Mouse (Mus musculus) embryonic facial prominence, embryonic 11.5 days (tissue): Measurements from ENCODE around the gene Tsacc. TPM values are rescaled to one million over a fixed set of nuclear protein-coding genes. Genes with fewer than 3 reads are reported as not detected.

Experiments
- ATAC-seq: fragments of 200-750 bp; cut with Nextera tagmentation; replicated peaks from 2 replicates; pipeline ENCODE4 v1.8.0; 2017; ENCODE audit warnings: low read depth; ENCODE audit not compliant: insufficient number of reproducible peaks, low FRiP score, low TSS enrichment
- DNase-seq: peaks from one replicate; pipeline ENCODE4 v3.0.0-alpha.2; 2015; ENCODE audit warnings: low spot score
- H3K27ac ChIP-seq: fragments of 300-500 bp; sonication (generic); replicated peaks from 2 replicates; pipeline ENCODE4 v1.5.1; 2014; ENCODE audit warnings: mild to moderate bottlenecking, low read depth, low read length, control low read depth
- H3K27me3 ChIP-seq: fragments of 300-500 bp; sonication (generic); 2 replicates; pipeline ENCODE4 v1.6.1; 2014; ENCODE audit warnings: mild to moderate bottlenecking, low read length, moderate library complexity, mixed read lengths; ENCODE audit not compliant: control insufficient read depth, insufficient read depth
- H3K36me3 ChIP-seq: fragments of 300-500 bp; sonication (generic); replicated peaks from 2 replicates; pipeline ENCODE4 v1.6.1; 2014; ENCODE audit warnings: low read depth, mild to moderate bottlenecking, low read length, moderate library complexity, mixed read lengths; ENCODE audit not compliant: control insufficient read depth, insufficient read depth
- H3K4me1 ChIP-seq: fragments of 300-500 bp; sonication (generic); 2 replicates; pipeline ENCODE4 v1.6.1; 2014; ENCODE audit warnings: low read length, mixed read lengths; ENCODE audit not compliant: control insufficient read depth, insufficient read depth
- H3K4me2 ChIP-seq: fragments of 300-500 bp; sonication (generic); 2 replicates; pipeline ENCODE4 v1.6.1; 2014; ENCODE audit warnings: low read depth, mild to moderate bottlenecking, control low read depth, low read length, moderate library complexity
- H3K4me3 ChIP-seq: fragments of 300-500 bp; sonication (generic); 2 replicates; pipeline ENCODE4 v1.5.1; 2014; ENCODE audit warnings: low read depth, low read length, control low read depth
- H3K9ac ChIP-seq: fragments of 300-500 bp; sonication (generic); replicated peaks from 2 replicates; pipeline ENCODE4 v1.6.1; 2014; ENCODE audit warnings: mild to moderate bottlenecking, control low read depth, low read length
- H3K9me3 ChIP-seq: fragments of 300-500 bp; sonication (generic); replicated peaks from 2 replicates; pipeline ENCODE4 v1.6.1; 2016; ENCODE audit warnings: mild to moderate bottlenecking, low read length, inconsistent platforms, mixed read lengths; ENCODE audit not compliant: control insufficient read depth
- WGBS: fragments of 180-500 bp; shearing (Covaris S2); extraction: QIAGEN DNeasy Blood & Tissue Kit; methylation state at CpG from one replicate; pipeline ENCODE4 v1.1.7; 2014; 5-methylcytosine and 5-hydroxymethylcytosine counted together
- polyA plus RNA-seq: library from polyadenylated mRNA; unstranded; fragments of >200 nt; fragmentation: Nextera tagmentation; extraction: Ambion mirVana; gene quantifications from 2 replicates; pipeline ENCODE4 v1.2.1, GENCODE M21; 2014

Tsacc gene
- 9.8 and 13.1 TPM in 2 replicates for polyA plus RNA-seq

DNA sequence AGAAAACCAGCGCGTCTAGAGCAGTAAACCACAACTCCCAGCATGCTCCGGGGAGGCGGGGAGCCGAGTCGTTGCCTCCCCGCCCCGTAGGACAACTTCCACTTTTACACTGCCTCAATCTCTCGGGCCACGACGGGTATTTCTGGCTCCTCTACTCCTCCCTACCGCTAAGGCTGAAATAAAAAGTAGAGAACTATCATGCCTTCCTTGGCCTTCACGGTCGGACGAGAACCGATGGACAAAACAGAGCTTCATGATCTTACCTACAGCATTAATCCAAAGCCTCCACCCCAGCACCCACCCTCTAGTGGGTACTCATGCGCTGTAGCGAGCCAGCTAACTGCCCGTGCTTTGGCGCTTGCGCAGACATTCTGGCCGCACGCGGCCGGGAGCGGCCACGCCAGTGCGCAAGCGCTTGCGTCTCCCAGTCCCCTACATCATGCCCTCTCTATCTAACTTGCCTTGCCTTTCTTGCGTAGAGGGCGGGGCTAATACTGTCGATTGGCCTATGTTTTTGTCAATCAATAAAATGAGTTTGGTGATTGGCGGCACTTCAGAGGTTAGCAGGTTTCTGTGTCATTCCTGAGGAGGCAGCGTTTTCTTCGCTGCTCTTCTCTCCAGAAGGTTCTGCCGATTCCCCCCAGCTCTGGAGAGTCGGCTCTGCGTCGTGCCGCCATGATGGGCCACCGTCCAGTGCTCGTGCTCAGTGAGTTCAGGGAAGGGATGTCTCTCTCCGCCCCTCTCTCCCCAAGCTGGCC, at the start of gene Tsacc, which contains the start of gene Cct3:
Tsacc (minus strand) TSS at position 439 of the 758 bp plus-strand sequence.
Cct3 (plus strand) TSS at position 556 of the 758 bp plus-strand sequence.
- peak; percentile 98 for DNase-seq
- peak; percentile 99 for ATAC-seq
- Histone ChIP-seq H3K27me3 (no peaks in the 10 kb centered on the region), H3K9ac (peak within 1 kb of the TSS; percentile 90), H3K27ac (peak within 1 kb of the TSS; percentile 87), H3K4me2 (peak within 1 kb of the TSS; percentile 49), H3K4me1 (no peaks in the 10 kb centered on the region), H3K4me3 (peak within 1 kb of the TSS; percentile 83), H3K9me3 (no peaks in the 10 kb centered on the region), H3K36me3 (peaks cover 10% of the 10 kb centered on the region)
- WGBS = under 1% methylated on average over 44 of the region's 44 CpGs

DNA sequence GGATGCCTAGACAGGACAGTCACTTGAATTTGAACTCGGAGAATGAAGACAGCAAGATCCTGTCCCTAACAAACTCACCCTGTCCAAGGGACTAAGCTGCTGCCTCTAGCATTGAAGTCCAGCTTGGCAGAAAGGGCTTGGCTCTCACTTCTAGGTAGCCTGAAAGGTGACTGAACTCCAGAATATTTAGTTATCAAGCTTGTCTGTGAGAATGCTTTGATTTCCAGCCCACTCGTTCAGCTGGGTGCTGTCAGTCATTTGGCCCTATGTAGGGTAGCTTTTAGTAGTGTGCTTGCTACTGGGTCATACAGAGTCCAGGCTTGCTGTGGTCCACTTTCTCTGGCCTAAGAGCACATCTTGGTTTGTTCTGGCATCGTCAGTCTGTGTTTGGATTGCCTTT, 42.2 kb upstream of the Tsacc start:
- no peak for ATAC-seq
- Histone ChIP-seq H3K36me3 (peaks cover 7% of the 10 kb centered on the region), H3K4me3 (no peak overlapping the region), H3K4me1 (0 out of 2 replicates have a peak, but pooled peaks cover 3% of the 10 kb centered on the region), H3K9me3 (no peaks in the 10 kb centered on the region), H3K27me3 (no peaks in the 10 kb centered on the region), H3K27ac (no peak overlapping the region), H3K4me2 (no peak overlapping the region), H3K9ac (no peak overlapping the region)
- 81% methylated on average over 3 of the region's 3 CpGs for WGBS
- no peak for DNase-seq

DNA sequence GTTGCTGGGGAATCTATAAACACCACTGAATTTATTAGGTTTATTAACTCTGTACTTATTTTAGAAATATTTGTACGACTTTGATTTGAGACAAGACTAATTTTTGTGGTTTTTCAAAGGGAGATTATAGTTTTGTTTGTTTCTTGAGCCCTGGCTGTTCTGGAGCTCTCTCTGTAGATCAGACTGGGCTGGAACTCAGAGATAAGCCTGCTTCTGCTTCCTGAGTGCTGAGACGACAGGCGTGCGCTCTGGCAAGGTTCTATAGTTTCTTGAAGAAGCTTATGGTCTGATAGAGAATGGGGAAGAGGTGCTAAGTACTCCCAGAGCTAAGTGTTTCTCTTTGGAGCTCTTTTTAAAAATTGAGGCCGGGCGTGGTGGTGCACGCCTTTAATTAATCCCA, 41.5 kb upstream of the Tsacc start:
- peaks cover 4% of the 10 kb centered on the region for H3K36me3 ChIP-seq
- DNase-seq = no peak
- no peak overlapping the region for H3K27ac ChIP-seq
- ATAC-seq = no peak
- no peaks in the 10 kb centered on the region for H3K9me3 ChIP-seq
- no peaks in the 10 kb centered on the region for H3K27me3 ChIP-seq
- WGBS = 91% methylated on average over 7 of the region's 7 CpGs
- H3K4me2 ChIP-seq = no peak overlapping the region
- 0 out of 2 replicates have a peak, but pooled peaks cover 3% of the 10 kb centered on the region for H3K4me1 ChIP-seq
- no peak overlapping the region for H3K9ac ChIP-seq
- no peak overlapping the region for H3K4me3 ChIP-seq

DNA sequence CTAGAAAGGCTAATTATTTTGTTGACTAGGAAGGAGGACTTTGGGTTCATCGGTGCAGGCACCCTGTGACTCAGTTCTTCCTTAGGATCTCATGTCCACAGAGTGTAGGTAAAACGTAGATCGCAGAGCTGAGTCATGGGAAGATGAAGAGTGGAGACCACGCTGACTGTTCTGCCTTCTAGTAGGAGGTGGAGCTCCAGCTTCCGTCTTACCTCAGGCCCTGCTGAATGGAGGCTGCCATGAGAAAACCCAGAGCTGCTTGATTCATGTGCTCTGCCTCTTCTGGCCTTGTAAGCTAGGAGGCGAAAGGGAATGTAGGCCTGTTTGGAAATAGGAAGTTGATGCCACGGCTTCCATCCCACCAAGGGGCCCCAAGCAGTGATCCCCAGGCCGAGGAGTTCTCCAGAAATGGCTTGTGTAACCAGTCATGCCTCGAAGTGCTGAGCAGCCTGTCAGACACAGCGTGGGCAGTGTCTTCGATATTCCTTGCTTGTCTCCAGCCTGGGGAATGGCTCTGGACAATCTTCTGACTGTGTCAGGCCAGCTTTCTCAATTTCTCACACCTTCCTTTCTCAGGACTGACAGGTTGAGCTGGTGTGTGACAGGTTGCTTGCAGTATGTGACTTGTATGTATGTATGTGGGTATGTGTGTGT, 40.7 kb upstream of the Tsacc start:
- no peaks in the 10 kb centered on the region for H3K9me3 ChIP-seq
- H3K4me2 ChIP-seq = peak overlapping the region; percentile 7
- H3K36me3 ChIP-seq = peaks cover 4% of the 10 kb centered on the region
- H3K4me3 ChIP-seq = peak overlapping the region; percentile 89; the same call in 1 of the 2 replicates
- H3K27ac ChIP-seq = no peak overlapping the region
- ATAC-seq (no peak), DNase-seq (no peak)
- peak overlapping the region; percentile 13; the same call in 1 of the 2 replicates for H3K9ac ChIP-seq
- 88% methylated on average over 11 of the region's 11 CpGs for WGBS
- no peaks in the 10 kb centered on the region for H3K27me3 ChIP-seq
- 0 out of 2 replicates have a peak, but pooled peaks cover 3% of the 10 kb centered on the region for H3K4me1 ChIP-seq

DNA sequence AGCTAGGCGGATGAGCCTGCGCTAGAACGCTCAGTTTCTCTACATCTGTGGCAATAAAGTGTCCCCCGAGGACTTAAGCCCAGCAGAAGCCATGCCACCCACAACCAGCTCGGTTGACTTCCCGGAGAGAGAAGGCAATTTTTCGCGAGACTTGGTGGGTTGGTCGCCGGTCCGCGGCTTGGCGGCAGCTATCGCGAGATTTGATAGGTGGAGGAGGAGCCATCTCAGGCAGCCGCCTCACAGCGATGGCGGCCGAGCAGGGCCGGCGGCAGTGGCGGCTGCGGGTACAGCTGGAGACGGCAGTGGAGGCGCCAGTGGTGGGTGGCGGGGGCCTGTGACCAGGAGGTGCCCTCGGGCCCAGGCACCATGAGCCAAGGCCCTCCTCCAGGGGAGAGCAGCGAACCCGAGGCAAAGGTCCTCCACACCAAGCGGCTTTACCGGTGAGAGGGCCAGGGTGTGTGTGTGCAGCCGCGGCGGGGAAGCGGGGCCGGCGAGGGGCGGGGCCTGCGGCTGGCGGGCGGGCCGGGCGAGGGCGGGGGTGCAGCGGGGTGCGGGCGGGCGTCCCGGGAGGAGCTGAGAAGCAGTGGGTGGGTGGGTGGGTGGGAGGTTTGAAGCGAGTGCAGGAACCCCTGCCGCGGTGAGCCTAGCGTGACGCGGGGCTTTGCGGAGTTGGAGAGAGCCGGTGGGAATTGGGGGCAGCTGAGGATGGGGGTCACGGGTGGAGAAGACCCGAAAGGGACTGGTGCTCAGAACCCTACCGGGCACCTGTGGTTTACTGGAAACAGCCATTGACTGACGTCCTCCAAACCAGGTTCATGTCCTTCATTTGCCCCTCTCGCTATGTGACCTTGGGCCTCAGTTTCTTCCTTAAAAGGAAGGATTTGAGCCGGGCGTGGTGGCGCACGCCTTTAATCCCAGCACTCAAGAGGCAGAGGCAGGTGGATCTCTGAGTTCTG, 39.5 kb upstream of the Tsacc start, which contains the start of the genes Tmem79 and Smg5:
Tmem79 (minus strand) TSS at position 91 of the 956 bp plus-strand sequence.
Smg5 (plus strand) TSS at position 203 of the 956 bp plus-strand sequence.
- Histone ChIP-seq H3K27me3 (no peaks in the 10 kb centered on the region), H3K36me3 (no peaks in the 10 kb centered on the region), H3K9ac (peak within 1 kb of the TSS; percentile 96), H3K27ac (peak within 1 kb of the TSS; percentile 82), H3K4me3 (peak within 1 kb of the TSS; percentile 89), H3K4me1 (0 out of 2 replicates have a peak, but pooled peaks cover 3% of the 10 kb centered on the region), H3K9me3 (no peaks in the 10 kb centered on the region), H3K4me2 (peak within 1 kb of the TSS; percentile 74)
- DNase-seq (peak; percentile 97), ATAC-seq (peak; percentile 89)
- 2% methylated on average over 66 of the region's 66 CpGs for WGBS

DNA sequence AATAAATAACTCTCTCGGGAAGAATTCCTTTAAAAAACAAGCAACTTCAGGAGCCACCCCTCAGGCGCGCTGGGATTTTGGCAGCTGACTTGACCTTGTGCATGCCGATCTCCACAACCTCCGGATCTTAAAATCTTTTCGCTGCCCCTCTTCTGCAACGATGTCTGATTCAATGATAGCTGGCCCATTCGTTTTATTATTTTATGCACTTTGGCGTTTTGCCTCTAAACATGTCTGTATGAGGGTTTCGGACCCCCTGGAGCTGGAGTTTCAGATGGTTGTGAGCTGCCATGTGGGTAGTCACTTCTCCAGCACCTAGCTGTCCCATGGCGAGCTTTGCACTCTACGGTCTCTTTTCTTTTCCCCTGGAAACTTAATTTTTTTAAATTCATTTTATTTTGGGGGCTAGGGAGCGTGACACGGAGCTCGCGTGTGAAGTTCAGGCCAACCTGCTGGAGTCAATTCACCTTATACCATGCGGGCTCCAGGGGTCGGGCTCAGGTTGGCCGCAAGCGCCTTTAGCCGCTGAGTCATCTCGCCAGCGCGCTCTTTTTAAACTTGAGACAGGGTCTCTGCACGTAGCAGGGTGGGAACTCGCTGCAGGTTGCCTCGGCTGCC, 38.7 kb upstream of the Tsacc start:
- ATAC-seq (peak; percentile 57), DNase-seq (no peak)
- Histone ChIP-seq H3K27me3 (no peaks in the 10 kb centered on the region), H3K9me3 (no peaks in the 10 kb centered on the region), H3K4me2 (peak overlapping the region; percentile 74), H3K36me3 (no peaks in the 10 kb centered on the region), H3K27ac (peak overlapping the region; percentile 82), H3K4me1 (0 out of 2 replicates have a peak, but pooled peaks cover 3% of the 10 kb centered on the region), H3K9ac (peak overlapping the region; percentile 96), H3K4me3 (peak overlapping the region; percentile 89)
- WGBS = 1% methylated on average over 27 of the region's 27 CpGs

DNA sequence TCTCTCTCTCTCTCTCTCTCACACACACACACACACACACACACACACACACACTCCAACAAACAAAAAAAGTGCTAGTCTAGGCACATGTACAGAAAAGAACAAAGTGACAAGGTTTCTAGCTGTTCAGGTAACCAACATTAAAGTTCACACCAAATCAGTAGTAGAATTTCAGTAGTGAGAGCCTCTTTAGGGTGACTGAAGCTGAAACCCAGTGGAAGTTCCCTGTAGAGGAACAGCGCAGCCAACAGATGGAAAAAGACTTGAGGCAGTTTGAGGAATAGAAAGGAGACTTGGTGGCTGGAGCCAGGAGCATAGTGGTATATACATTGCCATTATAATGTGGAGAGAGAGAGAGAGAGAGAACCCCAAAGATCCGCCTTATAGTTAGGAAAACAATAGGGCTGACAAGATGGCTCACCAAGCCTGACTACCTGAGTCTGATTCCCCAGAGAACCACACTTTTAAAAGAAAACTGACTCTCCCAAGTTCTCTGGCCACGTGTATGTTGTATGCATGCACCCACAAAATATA, 38.2 kb upstream of the Tsacc start:
- Histone ChIP-seq H3K27me3 (no peaks in the 10 kb centered on the region), H3K4me2 (peak overlapping the region; percentile 74), H3K9me3 (no peaks in the 10 kb centered on the region), H3K27ac (no peak overlapping the region), H3K9ac (peak overlapping the region; percentile 96), H3K36me3 (no peaks in the 10 kb centered on the region), H3K4me1 (0 out of 2 replicates have a peak, but pooled peaks cover 3% of the 10 kb centered on the region), H3K4me3 (peak overlapping the region; percentile 89)
- ATAC-seq (no peak), DNase-seq (no peak)
- WGBS = 40% methylated on average over 3 of the region's 3 CpGs
